Comparison of ENCODE assay signal across 1 mouse cellular context in genomic region chr6:71493675-71494340, GRCm38 (mm10).
TF ChIP-seq lines count a peak whose summit lies in the region.

Rnf103 (plus strand) TSS chr6:71493894.

TF ChIP-seq in CH12.LX, 34 proteins besides CTCF, POLR2A, EP300 and RAD21 (continued from another document):
- TF ChIP-seq TBP (conservative IDR thresholded peaks at IDR 0.05; ENCODE audit: low read depth, low read length) (no peak), HCFC1 (IDR thresholded peaks at IDR 0.05; ENCODE audit: low read depth, low read length) (peak; percentile 25; the same call in 1 of the 2 replicates), SMC3 (IDR thresholded peaks at IDR 0.05; ENCODE audit: low read depth, low read length) (peak; percentile 38; the same call in 1 of the 2 replicates), TCF12 (IDR thresholded peaks at IDR 0.05; ENCODE audit: low read depth, low read length) (peak; percentile 78), USF1 (IDR thresholded peaks at IDR 0.05; ENCODE audit: low read depth, low read length) (no peak), JUND (conservative IDR thresholded peaks at IDR 0.05; ENCODE audit: low read depth, low read length) (no peak), ZNF384 (IDR thresholded peaks at IDR 0.05; ENCODE audit: low read depth, low read length) (no peak), MAZ (IDR thresholded peaks at IDR 0.05; ENCODE audit: low read depth, low read length) (peak; percentile 64), MAFK (IDR thresholded peaks at IDR 0.05; ENCODE audit: insufficient replicate concordance, low read length) (no peak), SIN3A (IDR thresholded peaks at IDR 0.05; ENCODE audit: low read length) (peak; percentile 54; the same call in 1 of the 2 replicates), ETS1 (conservative IDR thresholded peaks at IDR 0.05; ENCODE audit: low read depth, low read length) (no peak), CHD1 (IDR thresholded peaks at IDR 0.05; ENCODE audit: low read depth, low read length) (0 out of 2 replicates have a peak, but pooled peaks have one; percentile 3), MAX (IDR thresholded peaks at IDR 0.05; ENCODE audit: low read length) (no peak)
